Mouse (Mus musculus) granulocyte monocyte progenitor cell, adult 5-6 weeks (primary cell): ENCODE data around the gene Rspo1. TPM values are rescaled to one million over a fixed set of nuclear protein-coding genes. Genes with fewer than 3 reads are reported as not detected.
A peak's percentile ranks its signal among the peaks of the same experiment; 100 is the strongest.

Experiments used
- ATAC-seq: replicated peaks from 2 replicates; pipeline ENCODE4 v1.8.0; 2016; ENCODE audit warnings: mild to moderate bottlenecking, moderate TSS enrichment, inconsistent platforms; ENCODE audit not compliant: poor library complexity, severe bottlenecking
- total RNA-seq, 2 experiments: library from RNA; stranded (forward) in 1 of 2; stranded (reverse) in 1 of 2; fragments of 200-712, 200-1000 nt in 1 of 2; fragments of >200 nt in 1 of 2; fragmentation: Nextera tagmentation in 1 of 2; gene quantifications; 2 replicates each; pipeline ENCODE4 v1.2.3; 2014 to 2017

Rspo1 gene
- total RNA-seq, 2 experiments from 2014 or later, result 1.2 TPM; not detected in 1

GRCm38 (mm10) chr4:125017431-125017830, 31.2 kb downstream of the Rspo1 start:
- ATAC-seq, result no peak

GRCm38 (mm10) chr4:125020780-125021538, 34.7 kb downstream of the Rspo1 start:
- peak; percentile 49 for ATAC-seq

DNA sequence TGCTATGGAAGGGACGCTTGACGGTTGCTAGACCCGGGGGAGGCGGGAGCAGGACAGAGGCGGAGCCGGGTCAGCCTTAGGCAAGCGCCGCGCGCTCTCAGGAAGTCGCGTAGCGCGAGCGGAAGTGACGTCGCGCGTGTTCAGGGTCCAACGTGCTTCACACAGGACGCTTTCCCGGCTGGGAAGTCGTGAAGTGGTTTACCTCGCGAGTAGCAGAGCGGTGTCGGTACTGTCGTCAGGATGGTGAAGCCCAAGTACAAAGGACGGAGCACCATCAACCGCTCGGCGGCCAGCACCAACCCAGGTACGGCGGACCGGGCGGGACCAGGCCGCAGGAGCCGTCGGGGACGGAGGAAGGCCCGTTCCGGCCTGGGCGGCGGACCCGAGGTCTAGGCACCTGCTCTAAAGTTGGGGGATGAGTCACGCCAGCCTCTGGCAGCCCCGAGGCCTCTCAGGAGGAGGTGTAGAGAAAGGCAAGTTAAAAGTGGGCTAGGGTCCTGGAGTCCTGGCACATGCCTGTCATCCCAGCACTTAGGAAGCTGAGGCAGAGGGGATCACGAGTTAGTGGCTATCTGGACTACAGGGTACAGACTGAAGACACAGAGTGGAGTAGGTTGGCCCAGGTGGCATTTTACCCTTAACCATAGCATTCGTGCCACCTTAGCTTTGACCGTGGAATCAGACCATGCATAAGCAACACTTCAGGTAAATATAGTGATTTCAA, 43.8 kb downstream of the Rspo1 start:
- peak; percentile 98 for ATAC-seq

- no peak for ATAC-seq
These were observed 48.1 kb downstream of the Rspo1 start for GRCm38 (mm10) chr4:125034341-125034740.

DNA sequence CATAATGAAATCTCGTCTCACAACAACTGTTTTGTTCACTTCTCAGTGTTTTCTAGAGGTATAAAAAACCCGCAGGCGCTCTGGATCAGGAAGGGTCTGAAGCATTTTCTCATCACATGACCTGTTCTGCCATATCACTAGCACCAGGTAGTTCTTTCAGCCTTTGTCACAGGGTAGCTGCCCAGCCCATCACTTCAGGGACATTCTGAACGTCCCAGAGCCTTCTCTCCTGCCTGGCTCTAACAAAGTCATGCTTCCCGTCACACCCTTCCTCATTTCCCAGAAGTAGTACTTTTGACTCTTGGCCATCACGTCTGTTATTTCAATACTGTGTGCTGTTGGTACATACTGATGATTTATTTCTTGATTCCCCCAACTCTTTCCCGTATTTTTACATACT, 58.2 kb downstream of the Rspo1 start:
- ATAC-seq, result no peak

DNA sequence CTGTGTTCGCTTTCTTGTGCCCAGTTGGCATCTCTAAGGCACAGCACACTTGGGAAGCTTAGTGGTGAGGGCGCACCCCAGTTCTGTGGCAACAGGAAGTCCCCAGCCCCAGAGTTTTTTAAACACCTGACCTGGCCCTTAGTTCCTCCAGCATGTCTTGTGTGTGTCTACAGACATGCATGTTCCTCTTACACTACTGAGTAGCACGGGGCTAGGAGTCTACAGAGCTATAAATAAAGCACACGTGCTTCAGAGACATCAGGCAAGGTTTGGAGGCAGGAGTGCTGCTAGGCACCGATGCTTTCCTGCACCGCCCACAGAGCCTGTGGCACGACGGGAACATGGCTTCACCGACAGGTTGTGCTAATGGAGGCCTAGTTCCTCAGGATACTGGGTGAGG, 69.2 kb downstream of the Rspo1 start:
- ATAC-seq, result peak; percentile 87

GRCm38 (mm10) chr4:125056476-125056875, 70.2 kb downstream of the Rspo1 start:
- no peak for ATAC-seq

DNA sequence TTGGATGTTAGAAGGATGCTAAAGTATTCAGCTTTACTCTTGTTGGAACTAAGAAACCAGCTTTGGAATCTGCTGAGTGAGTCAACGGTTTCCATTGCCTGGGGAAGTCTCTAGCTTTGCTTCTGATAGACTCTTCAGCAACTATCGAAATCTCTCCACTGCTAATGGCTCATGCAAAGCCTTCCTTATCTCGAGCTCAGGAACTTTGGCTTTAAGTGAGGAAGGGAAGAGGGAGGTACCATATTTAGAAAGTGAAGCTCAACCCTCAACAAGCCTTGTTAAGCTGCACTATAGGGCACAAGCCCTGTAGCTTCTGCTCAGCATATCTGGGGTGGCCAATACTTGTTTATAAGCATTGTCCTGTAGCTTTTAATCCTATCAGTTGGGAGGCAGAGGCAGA, 71.0 kb downstream of the Rspo1 start:
- ATAC-seq, result no peak

- no peak for ATAC-seq
These were observed 71.8 kb downstream of the Rspo1 start for GRCm38 (mm10) chr4:125058033-125058432.

Other genes starting within 250 kb of the Rspo1 start
- 31.5 and 52.6 TPM in 2 replicates for gene Inpp5b, start 244.6 kb upstream of the Rspo1 start, total RNA-seq (2014; fragmentation: Nextera tagmentation)
- 21.1 and 24.6 TPM in 2 replicates for gene Inpp5b, start 244.6 kb upstream of the Rspo1 start, total RNA-seq (2017)
- gene Mtf1, start 184.3 kb upstream of the Rspo1 start, total RNA-seq (2014; fragmentation: Nextera tagmentation), result 37.9 and 42.6 TPM in 2 replicates
- 11.3 and 26.3 TPM in 2 replicates for gene Mtf1, start 184.3 kb upstream of the Rspo1 start, total RNA-seq (2017)
- gene Yrdc, start 135.8 kb upstream of the Rspo1 start, total RNA-seq (2014; fragmentation: Nextera tagmentation), result 38.1 and 65.5 TPM in 2 replicates
- 18.7 and 29.1 TPM in 2 replicates for gene Yrdc, start 135.8 kb upstream of the Rspo1 start, total RNA-seq (2017)
- gene 1110065P20Rik, start 135.2 kb upstream of the Rspo1 start, total RNA-seq (2014; fragmentation: Nextera tagmentation), result 15.0 and 19.4 TPM in 2 replicates
- gene 1110065P20Rik, start 135.2 kb upstream of the Rspo1 start, total RNA-seq (2017), result 3.1 and 6.7 TPM in 2 replicates
- 1.2 TPM in 1 of 2 replicates, not detected in the other for gene Maneal, start 124.3 kb upstream of the Rspo1 start, total RNA-seq (2014; fragmentation: Nextera tagmentation)
- gene Maneal, start 124.3 kb upstream of the Rspo1 start, total RNA-seq (2017), result not detected in 2 replicates
- gene Epha10, start 105.5 kb upstream of the Rspo1 start, total RNA-seq (2014; fragmentation: Nextera tagmentation), result not detected in 2 replicates
- not detected in 2 replicates for gene Epha10, start 105.5 kb upstream of the Rspo1 start, total RNA-seq (2017)
- 6.9 and 14.1 TPM in 2 replicates for gene 9930104L06Rik, start 49.4 kb upstream of the Rspo1 start, total RNA-seq (2014; fragmentation: Nextera tagmentation)
- gene 9930104L06Rik, start 49.4 kb upstream of the Rspo1 start, total RNA-seq (2017), result 6.3 and 10.5 TPM in 2 replicates
- gene Cdca8, start 47.1 kb upstream of the Rspo1 start, total RNA-seq (2014; fragmentation: Nextera tagmentation), result 59.2 and 97.0 TPM in 2 replicates
- 120 and 136 TPM in 2 replicates for gene Cdca8, start 47.1 kb upstream of the Rspo1 start, total RNA-seq (2017)
- 67.9 and 84.5 TPM in 2 replicates for gene Gnl2, start 30.2 kb downstream of the Rspo1 start, total RNA-seq (2014; fragmentation: Nextera tagmentation)
- gene Gnl2, start 30.2 kb downstream of the Rspo1 start, total RNA-seq (2017), result 161 and 163 TPM in 2 replicates
- gene Dnali1, start 79.3 kb downstream of the Rspo1 start, total RNA-seq (2014; fragmentation: Nextera tagmentation), result not detected in 2 replicates
- not detected in 2 replicates for gene Dnali1, start 79.3 kb downstream of the Rspo1 start, total RNA-seq (2017)
- 23.9 and 28.5 TPM in 2 replicates for gene Snip1, start 80.2 kb downstream of the Rspo1 start, total RNA-seq (2014; fragmentation: Nextera tagmentation)
- gene Snip1, start 80.2 kb downstream of the Rspo1 start, total RNA-seq (2017), result 28.5 and 30.5 TPM in 2 replicates
- gene Meaf6, start 98.7 kb downstream of the Rspo1 start, total RNA-seq (2014; fragmentation: Nextera tagmentation), result 53.2 and 99.6 TPM in 2 replicates
- 42.4 and 52.9 TPM in 2 replicates for gene Meaf6, start 98.7 kb downstream of the Rspo1 start, total RNA-seq (2017)
- 11.4 and 12.1 TPM in 2 replicates for gene Zc3h12a, start 141.4 kb downstream of the Rspo1 start, total RNA-seq (2014; fragmentation: Nextera tagmentation)
- gene Zc3h12a, start 141.4 kb downstream of the Rspo1 start, total RNA-seq (2017), result 2.6 and 2.8 TPM in 2 replicates